Mouse (Mus musculus) right cerebral cortex, postnatal 25 days (tissue): ENCODE data around the gene Szrd1.
A peak's percentile ranks its signal among the peaks of the same experiment; 100 is the strongest.

ENCODE experiments used
- DNase-seq: peaks from one replicate; pipeline ENCODE4 v3.0.0; 2022

Gene Szrd1

GRCm38 (mm10) chr4:141066709-141067515 lies 72.7 kb downstream of the Szrd1 start:
- DNase-seq, result no peak

GRCm38 (mm10) chr4:141065123-141065522 lies 74.5 kb downstream of the Szrd1 start:
- peak; percentile 75 for DNase-seq

GRCm38 (mm10) chr4:141064104-141064659 lies 75.4 kb downstream of the Szrd1 start:
- DNase-seq, result no peak
